Mouse (Mus musculus): ENCODE data around the gene Cap1. TPM values are rescaled to one million over a fixed set of nuclear protein-coding genes. Genes with fewer than 3 reads are reported as not detected.

Cap1 gene
- polyA plus RNA-seq, 1 experiment from 2014 or later = 76.7 TPM

DNA sequence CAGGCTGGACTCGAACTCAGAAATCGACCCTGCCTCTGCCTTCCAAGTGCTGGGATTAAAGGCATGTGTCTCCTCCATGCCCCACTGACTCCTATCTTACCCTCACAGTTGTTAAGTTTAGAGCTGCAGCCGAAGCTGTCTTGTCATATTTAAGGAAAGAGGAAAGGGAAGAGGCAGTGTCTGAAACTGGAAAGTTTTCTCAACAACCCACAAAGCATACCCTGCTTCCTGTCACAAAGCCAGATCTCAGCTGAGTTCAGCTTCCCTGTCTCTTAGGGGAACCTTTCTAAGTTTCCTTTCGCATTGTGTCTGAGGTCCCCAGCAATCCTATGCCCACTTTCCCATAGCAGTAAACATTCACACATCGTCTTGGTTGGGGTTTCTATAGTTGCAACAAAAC, 6.3 kb upstream of the Cap1 start:
- Histone ChIP-seq H3K4me3 (ENCODE audit: low read length) (no peak overlapping the region), H3K36me3 (ENCODE audit: control insufficient read depth, insufficient read depth, low read length) (no peaks in the 10 kb centered on the region), H3K4me2 (replicated peaks; ENCODE audit: low read depth, low read length) (no peak overlapping the region), H3K9ac (ENCODE audit: low read depth, low read length) (no peak overlapping the region), H3K27ac (ENCODE audit: low read depth, low read length) (no peak overlapping the region; the same call in 1 of the 2 replicates), H3K9me3 (ENCODE audit: control insufficient read depth, low read length) (no peaks in the 10 kb centered on the region), H3K4me1 (ENCODE audit: control insufficient read depth, insufficient read depth, low read length) (peaks cover 7% of the 10 kb centered on the region), H3K27me3 (ENCODE audit: control insufficient read depth, insufficient read depth, low read length) (no peaks in the 10 kb centered on the region)
- no peak for ATAC-seq (ENCODE audit: low FRiP score, low TSS enrichment)
- WGBS = 76% methylated on average over 5 of the region's 5 CpGs

DNA sequence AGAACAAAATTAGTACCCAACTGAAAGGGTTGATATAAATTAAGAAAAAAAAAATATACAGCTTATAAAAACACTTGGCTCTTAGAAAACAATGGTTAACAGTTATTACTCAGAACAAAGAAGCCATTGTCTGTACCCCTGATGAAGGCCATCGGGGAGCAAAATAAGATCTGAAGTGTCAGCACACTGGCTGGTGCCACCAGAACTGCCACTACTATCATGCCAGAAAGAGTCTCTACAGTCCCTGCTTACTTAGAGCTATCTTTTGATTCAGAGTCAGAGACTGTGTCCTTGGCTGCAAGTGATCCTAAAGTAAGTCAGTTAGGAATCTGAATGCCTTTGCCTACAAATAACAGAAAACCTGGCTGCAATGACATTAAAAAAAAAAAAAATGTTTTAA, 5.7 kb upstream of the Cap1 start:
- ATAC-seq (ENCODE audit: low FRiP score, low TSS enrichment) = no peak
- no peak overlapping the region for H3K27ac ChIP-seq (ENCODE audit: low read depth, low read length)
- WGBS = 55% methylated on average over 1 of the region's 1 CpGs
- no peaks in the 10 kb centered on the region for H3K27me3 ChIP-seq (ENCODE audit: control insufficient read depth, insufficient read depth, low read length)
- H3K9ac ChIP-seq (ENCODE audit: low read depth, low read length) = no peak overlapping the region
- H3K9me3 ChIP-seq (ENCODE audit: control insufficient read depth, low read length) = no peaks in the 10 kb centered on the region
- H3K36me3 ChIP-seq (ENCODE audit: control insufficient read depth, insufficient read depth, low read length) = no peaks in the 10 kb centered on the region
- H3K4me2 ChIP-seq (replicated peaks; ENCODE audit: low read depth, low read length) = no peak overlapping the region
- H3K4me1 ChIP-seq (ENCODE audit: control insufficient read depth, insufficient read depth, low read length) = peaks cover 10% of the 10 kb centered on the region
- H3K4me3 ChIP-seq (ENCODE audit: low read length) = no peak overlapping the region

DNA sequence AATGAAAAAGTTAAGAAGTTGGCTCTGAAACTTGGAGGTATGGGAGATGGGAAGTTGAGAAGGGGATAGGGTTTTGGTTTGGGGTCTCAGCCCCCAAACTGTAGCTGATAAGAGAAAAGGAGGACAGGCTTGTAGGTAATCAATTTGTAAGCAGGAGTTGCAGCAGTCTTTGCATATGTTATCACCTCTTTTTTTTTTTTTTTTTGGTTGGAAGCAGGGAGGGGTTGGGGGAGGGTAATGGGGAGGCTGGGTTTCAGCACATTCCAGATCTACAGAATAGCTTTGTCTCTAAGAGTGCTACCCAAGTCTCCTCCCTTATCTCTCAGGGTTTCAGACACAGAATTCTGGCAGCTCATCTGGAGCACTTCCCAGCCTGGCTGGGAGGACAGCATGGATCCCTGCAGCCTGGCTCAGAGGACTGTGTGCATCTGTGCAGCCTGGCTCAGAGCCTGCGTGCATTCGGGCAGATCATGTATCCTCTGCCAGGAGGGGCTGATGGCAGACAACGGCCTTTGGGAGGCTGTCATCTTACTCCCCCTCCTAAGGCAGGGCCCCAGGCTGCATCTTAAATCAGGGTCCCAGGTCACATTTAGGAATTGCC, 5.1 kb upstream of the Cap1 start:
- peaks cover 10% of the 10 kb centered on the region for H3K4me1 ChIP-seq (ENCODE audit: control insufficient read depth, insufficient read depth, low read length)
- no peak overlapping the region for H3K4me3 ChIP-seq (ENCODE audit: low read length)
- no peak overlapping the region for H3K9ac ChIP-seq (ENCODE audit: low read depth, low read length)
- H3K27ac ChIP-seq (ENCODE audit: low read depth, low read length) = no peak overlapping the region
- H3K36me3 ChIP-seq (ENCODE audit: control insufficient read depth, insufficient read depth, low read length) = no peaks in the 10 kb centered on the region
- no peaks in the 10 kb centered on the region for H3K9me3 ChIP-seq (ENCODE audit: control insufficient read depth, low read length)
- WGBS = 10% methylated on average over 3 of the region's 3 CpGs
- no peaks in the 10 kb centered on the region for H3K27me3 ChIP-seq (ENCODE audit: control insufficient read depth, insufficient read depth, low read length)
- H3K4me2 ChIP-seq (replicated peaks; ENCODE audit: low read depth, low read length) = no peak overlapping the region
- ATAC-seq (ENCODE audit: low FRiP score, low TSS enrichment) = peak; percentile 37; the same call in 1 of the 2 replicates

DNA sequence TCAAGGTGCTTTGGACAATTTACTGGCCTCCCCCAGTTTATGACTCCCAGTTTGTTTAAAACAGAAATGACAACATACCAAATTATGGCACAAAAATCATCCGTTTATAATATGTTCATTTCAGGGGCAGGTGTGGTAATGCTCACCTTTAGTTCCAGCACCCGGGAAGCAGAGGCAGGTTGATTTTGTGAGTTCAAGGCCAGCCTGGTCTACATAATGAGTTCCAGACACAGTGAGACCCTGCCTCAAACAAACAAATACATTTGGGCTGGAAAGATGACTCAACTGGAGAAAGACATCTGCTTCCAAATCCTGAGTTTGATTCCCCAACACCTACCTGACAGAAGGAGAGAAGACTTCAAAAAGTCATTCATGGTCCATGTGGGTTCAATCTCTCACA, 1.5 kb upstream of the Cap1 start:
- H3K27me3 ChIP-seq (ENCODE audit: control insufficient read depth, insufficient read depth, low read length) = no peaks in the 10 kb centered on the region
- ATAC-seq (ENCODE audit: low FRiP score, low TSS enrichment) = no peak
- H3K9ac ChIP-seq (ENCODE audit: low read depth, low read length) = no peak overlapping the region
- H3K4me1 ChIP-seq (ENCODE audit: control insufficient read depth, insufficient read depth, low read length) = peaks cover 27% of the 10 kb centered on the region
- WGBS = 73% methylated on average over 2 of the region's 2 CpGs
- no peaks in the 10 kb centered on the region for H3K36me3 ChIP-seq (ENCODE audit: control insufficient read depth, insufficient read depth, low read length)
- H3K4me3 ChIP-seq (ENCODE audit: low read length) = no peak overlapping the region
- H3K9me3 ChIP-seq (ENCODE audit: control insufficient read depth, low read length) = no peaks in the 10 kb centered on the region
- H3K4me2 ChIP-seq (replicated peaks; ENCODE audit: low read depth, low read length) = peak overlapping the region; percentile 91
- H3K27ac ChIP-seq (ENCODE audit: low read depth, low read length) = peak overlapping the region; percentile 99

DNA sequence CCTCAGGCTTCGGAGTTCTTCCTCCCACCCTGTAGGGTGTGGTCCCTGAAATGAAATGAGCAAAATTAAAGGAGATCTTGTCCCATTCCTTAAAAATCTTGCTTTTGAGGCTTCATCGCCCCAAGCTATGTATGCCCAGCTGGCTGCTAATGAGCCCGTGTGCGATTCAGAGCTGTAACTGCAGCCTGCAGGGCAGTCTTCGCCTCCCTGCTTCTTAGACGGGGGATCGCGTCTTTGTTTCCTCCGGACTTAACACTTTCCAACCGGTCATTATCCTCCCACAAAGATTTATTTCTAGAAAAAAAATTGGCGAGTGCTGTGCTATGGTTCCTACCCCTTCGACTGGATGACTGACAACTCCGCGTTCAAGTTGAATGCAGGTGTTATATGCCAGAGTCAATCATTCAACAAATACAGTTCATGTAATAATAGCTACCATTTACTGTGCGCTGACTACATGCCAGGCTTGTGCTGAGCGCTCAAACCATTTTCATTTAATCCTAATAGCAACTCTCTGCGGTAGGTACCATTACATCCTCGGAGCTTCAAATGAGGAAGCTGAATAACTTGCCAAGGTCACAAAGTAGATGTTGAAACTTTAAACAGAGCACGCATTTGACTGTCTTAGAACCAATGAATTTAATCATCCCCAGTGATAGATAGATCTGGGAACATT, 861 bp upstream of the Cap1 start:
- no peaks in the 10 kb centered on the region for H3K27me3 ChIP-seq (ENCODE audit: control insufficient read depth, insufficient read depth, low read length)
- H3K9me3 ChIP-seq (ENCODE audit: control insufficient read depth, low read length) = no peaks in the 10 kb centered on the region
- no peaks in the 10 kb centered on the region for H3K36me3 ChIP-seq (ENCODE audit: control insufficient read depth, insufficient read depth, low read length)
- 6% methylated on average over 19 of the region's 19 CpGs for WGBS
- H3K4me2 ChIP-seq (replicated peaks; ENCODE audit: low read depth, low read length) = peak overlapping the region; percentile 91
- H3K4me3 ChIP-seq (ENCODE audit: low read length) = peak overlapping the region; percentile 88
- H3K9ac ChIP-seq (ENCODE audit: low read depth, low read length) = peak overlapping the region; percentile 76
- no peak for ATAC-seq (ENCODE audit: low FRiP score, low TSS enrichment)
- H3K27ac ChIP-seq (ENCODE audit: low read depth, low read length) = peak overlapping the region; percentile 99
- H3K4me1 ChIP-seq (ENCODE audit: control insufficient read depth, insufficient read depth, low read length) = peaks cover 27% of the 10 kb centered on the region

DNA sequence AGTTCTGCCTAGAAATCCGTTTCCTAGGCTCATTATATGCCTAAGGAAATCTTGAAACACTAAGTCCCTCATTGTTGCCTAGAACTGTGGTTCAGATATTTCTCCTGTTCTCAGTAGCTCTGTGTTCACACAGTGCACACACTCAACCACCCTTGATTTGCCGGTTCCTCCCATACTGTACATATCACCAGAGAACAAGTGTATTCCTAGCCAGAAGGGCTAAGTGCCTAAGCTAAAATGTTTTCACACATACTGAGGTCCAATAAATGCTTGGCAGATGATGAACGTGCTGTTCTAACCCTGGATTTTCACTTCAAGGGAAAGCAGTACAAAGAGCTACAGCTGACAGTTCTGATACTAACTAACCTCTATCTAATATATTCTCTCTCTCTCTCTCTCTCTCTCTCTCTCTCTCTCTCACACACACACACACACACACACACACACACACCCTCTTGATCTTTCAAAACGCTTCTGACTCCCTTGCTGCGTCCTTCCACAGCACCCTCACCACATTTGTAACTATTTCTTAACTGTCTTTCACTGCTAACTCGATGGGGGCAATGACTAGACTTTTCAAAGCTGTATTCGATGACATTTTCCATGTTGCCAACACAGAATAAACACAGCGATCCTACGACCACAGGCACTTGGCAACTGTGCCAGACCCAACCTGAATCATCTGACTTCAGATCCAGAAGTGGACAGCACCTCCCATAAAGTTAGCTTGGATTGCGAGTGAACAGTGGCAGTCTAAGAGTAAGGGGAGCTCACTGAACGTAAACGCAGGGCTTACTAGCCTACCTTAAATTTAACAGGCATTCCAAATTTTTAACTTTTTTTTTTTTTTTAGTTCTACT, 1.1 kb downstream of the Cap1 start:
- H3K36me3 ChIP-seq (ENCODE audit: control insufficient read depth, insufficient read depth, low read length) = no peaks in the 10 kb centered on the region
- H3K4me2 ChIP-seq (replicated peaks; ENCODE audit: low read depth, low read length) = peak overlapping the region; percentile 64
- 40% methylated on average over 12 of the region's 12 CpGs for WGBS
- H3K9me3 ChIP-seq (ENCODE audit: control insufficient read depth, low read length) = no peaks in the 10 kb centered on the region
- H3K9ac ChIP-seq (ENCODE audit: low read depth, low read length) = peak overlapping the region; percentile 75
- no peak for ATAC-seq (ENCODE audit: low FRiP score, low TSS enrichment)
- peak overlapping the region; percentile 88 for H3K4me3 ChIP-seq (ENCODE audit: low read length)
- no peak overlapping the region for H3K27ac ChIP-seq (ENCODE audit: low read depth, low read length)
- H3K27me3 ChIP-seq (ENCODE audit: control insufficient read depth, insufficient read depth, low read length) = no peaks in the 10 kb centered on the region
- H3K4me1 ChIP-seq (ENCODE audit: control insufficient read depth, insufficient read depth, low read length) = peaks cover 24% of the 10 kb centered on the region

DNA sequence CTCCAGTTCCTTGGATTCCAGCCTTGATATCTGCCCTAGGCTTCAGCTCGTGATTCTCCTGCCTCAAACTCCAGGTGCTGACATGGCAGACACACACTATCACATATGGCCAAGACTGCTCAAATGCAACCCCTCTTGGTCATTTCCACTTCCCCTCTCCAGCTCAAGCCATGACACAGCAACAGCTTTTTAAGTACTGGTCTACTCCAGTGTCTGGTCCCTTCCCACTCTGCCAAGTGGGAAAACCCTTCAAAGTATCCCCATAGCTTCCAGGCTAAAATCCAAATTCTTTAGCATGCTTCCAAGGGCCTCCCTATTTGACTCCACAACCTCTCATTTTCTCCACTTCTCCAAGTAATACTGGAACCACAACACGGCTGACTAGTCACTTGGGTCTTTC, 1.8 kb downstream of the Cap1 start:
- Histone ChIP-seq H3K9me3 (ENCODE audit: control insufficient read depth, low read length) (no peaks in the 10 kb centered on the region), H3K9ac (ENCODE audit: low read depth, low read length) (peak overlapping the region; percentile 18; the same call in 1 of the 2 replicates), H3K4me2 (replicated peaks; ENCODE audit: low read depth, low read length) (peak overlapping the region; percentile 64), H3K4me3 (ENCODE audit: low read length) (peak overlapping the region; percentile 88; the same call in 1 of the 2 replicates), H3K27ac (ENCODE audit: low read depth, low read length) (no peak overlapping the region), H3K36me3 (ENCODE audit: control insufficient read depth, insufficient read depth, low read length) (no peaks in the 10 kb centered on the region), H3K4me1 (ENCODE audit: control insufficient read depth, insufficient read depth, low read length) (peaks cover 24% of the 10 kb centered on the region), H3K27me3 (ENCODE audit: control insufficient read depth, insufficient read depth, low read length) (no peaks in the 10 kb centered on the region)
- WGBS = 58% methylated on average over 2 of the region's 2 CpGs
- ATAC-seq (ENCODE audit: low FRiP score, low TSS enrichment) = no peak

DNA sequence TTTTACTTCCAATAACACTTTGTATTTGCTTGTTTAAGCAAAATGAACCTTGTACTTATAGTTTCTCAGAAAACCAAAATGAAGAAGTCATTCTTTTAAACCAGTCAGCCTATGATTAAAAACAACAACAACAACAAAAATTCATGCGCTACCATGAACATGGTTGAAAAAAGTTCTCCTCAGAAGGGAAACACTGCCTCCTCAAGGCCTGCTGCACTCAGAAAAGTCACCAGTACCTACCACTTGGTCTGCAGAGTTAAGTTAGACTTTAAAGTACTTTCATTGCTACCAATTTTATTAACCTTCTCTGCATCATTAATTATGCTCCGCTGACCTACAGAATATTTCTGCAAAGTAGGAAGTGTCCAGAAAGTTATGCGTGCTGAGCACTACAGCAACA, 2.6 kb downstream of the Cap1 start:
- H3K4me3 ChIP-seq (ENCODE audit: low read length) = no peak overlapping the region
- H3K27me3 ChIP-seq (ENCODE audit: control insufficient read depth, insufficient read depth, low read length) = no peaks in the 10 kb centered on the region
- no peaks in the 10 kb centered on the region; the same call in 1 of the 2 replicates for H3K36me3 ChIP-seq (ENCODE audit: control insufficient read depth, insufficient read depth, low read length)
- no peaks in the 10 kb centered on the region for H3K9me3 ChIP-seq (ENCODE audit: control insufficient read depth, low read length)
- WGBS = 78% methylated on average over 3 of the region's 3 CpGs
- no peak overlapping the region for H3K27ac ChIP-seq (ENCODE audit: low read depth, low read length)
- no peak overlapping the region for H3K4me2 ChIP-seq (replicated peaks; ENCODE audit: low read depth, low read length)
- H3K4me1 ChIP-seq (ENCODE audit: control insufficient read depth, insufficient read depth, low read length) = peaks cover 24% of the 10 kb centered on the region
- H3K9ac ChIP-seq (ENCODE audit: low read depth, low read length) = no peak overlapping the region
- ATAC-seq (ENCODE audit: low FRiP score, low TSS enrichment) = no peak

DNA sequence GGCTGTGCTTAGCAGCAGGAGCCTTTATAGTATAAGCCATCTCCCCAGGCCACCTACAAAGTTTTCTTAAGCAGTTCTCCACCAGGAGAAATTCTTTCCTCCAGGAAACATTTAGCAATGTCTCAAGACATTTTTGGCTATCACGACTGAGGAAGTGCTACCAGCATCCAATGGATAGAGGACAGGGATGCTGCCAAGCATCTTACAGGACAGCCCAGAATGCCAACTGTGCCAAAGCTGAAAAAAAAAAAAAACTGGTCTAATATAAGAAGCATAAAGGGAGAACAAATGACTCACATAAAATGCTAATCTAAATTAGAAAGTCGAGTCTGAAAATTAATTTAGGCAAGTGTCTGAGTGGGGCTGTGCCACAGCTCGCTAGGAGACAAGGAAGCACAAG, 3.3 kb downstream of the Cap1 start:
- Histone ChIP-seq H3K9ac (ENCODE audit: low read depth, low read length) (no peak overlapping the region), H3K27ac (ENCODE audit: low read depth, low read length) (no peak overlapping the region), H3K4me1 (ENCODE audit: control insufficient read depth, insufficient read depth, low read length) (peaks cover 24% of the 10 kb centered on the region), H3K4me2 (replicated peaks; ENCODE audit: low read depth, low read length) (no peak overlapping the region), H3K4me3 (ENCODE audit: low read length) (no peak overlapping the region), H3K36me3 (ENCODE audit: control insufficient read depth, insufficient read depth, low read length) (no peaks in the 10 kb centered on the region; the same call in 1 of the 2 replicates), H3K27me3 (ENCODE audit: control insufficient read depth, insufficient read depth, low read length) (no peaks in the 10 kb centered on the region), H3K9me3 (ENCODE audit: control insufficient read depth, low read length) (no peaks in the 10 kb centered on the region)
- WGBS = 87% methylated on average over 3 of the region's 3 CpGs
- no peak for ATAC-seq (ENCODE audit: low FRiP score, low TSS enrichment)
